Mouse (Mus musculus): ENCODE results near the gene Kpna6. TPM values are rescaled to one million over a fixed set of nuclear protein-coding genes. Genes with fewer than 3 reads are reported as not detected.

The Kpna6 gene
- polyA plus RNA-seq, 1 experiment, result 143 TPM

GRCm38 (mm10) chr4:129645204-129645603 is 27.4 kb downstream of the Kpna6 start:
- Histone ChIP-seq H3K27me3 (ENCODE audit: control insufficient read depth, insufficient read depth, low read length) (no peaks in the 10 kb centered on the region), H3K4me3 (ENCODE audit: control insufficient read depth, low read depth, low read length) (no peak overlapping the region), H3K36me3 (ENCODE audit: control insufficient read depth, insufficient read depth, low read length) (no peaks in the 10 kb centered on the region; the same call in 1 of the 2 replicates), H3K27ac (ENCODE audit: control insufficient read depth, insufficient read depth, low read depth, low read length) (no peak overlapping the region), H3K4me1 (ENCODE audit: control insufficient read depth, insufficient read depth, low read length) (peaks cover 3% of the 10 kb centered on the region)
- TF ChIP-seq POLR2A (IDR thresholded peaks at IDR 0.05; ENCODE audit: control insufficient read depth, low read depth, low read length), result no peak
- no peak for TF ChIP-seq CTCF (IDR thresholded peaks at IDR 0.05; ENCODE audit: control insufficient read depth, insufficient read depth, insufficient replicate concordance, low read depth, low read length)

- Histone ChIP-seq H3K4me1 (ENCODE audit: control insufficient read depth, insufficient read depth, low read length) (peaks cover 12% of the 10 kb centered on the region), H3K36me3 (ENCODE audit: control insufficient read depth, insufficient read depth, low read length) (peaks cover 5% of the 10 kb centered on the region), H3K4me3 (ENCODE audit: control insufficient read depth, low read depth, low read length) (peak overlapping the region; percentile 68), H3K27me3 (ENCODE audit: control insufficient read depth, insufficient read depth, low read length) (no peaks in the 10 kb centered on the region), H3K27ac (ENCODE audit: control insufficient read depth, insufficient read depth, low read depth, low read length) (no peak overlapping the region)
- TF ChIP-seq POLR2A (IDR thresholded peaks at IDR 0.05; ENCODE audit: control insufficient read depth, low read depth, low read length) (no peak), CTCF (IDR thresholded peaks at IDR 0.05; ENCODE audit: control insufficient read depth, insufficient read depth, insufficient replicate concordance, low read depth, low read length) (no peak)
Observed at GRCm38 (mm10) chr4:129641756-129642155, 30.8 kb downstream of the Kpna6 start.

DNA sequence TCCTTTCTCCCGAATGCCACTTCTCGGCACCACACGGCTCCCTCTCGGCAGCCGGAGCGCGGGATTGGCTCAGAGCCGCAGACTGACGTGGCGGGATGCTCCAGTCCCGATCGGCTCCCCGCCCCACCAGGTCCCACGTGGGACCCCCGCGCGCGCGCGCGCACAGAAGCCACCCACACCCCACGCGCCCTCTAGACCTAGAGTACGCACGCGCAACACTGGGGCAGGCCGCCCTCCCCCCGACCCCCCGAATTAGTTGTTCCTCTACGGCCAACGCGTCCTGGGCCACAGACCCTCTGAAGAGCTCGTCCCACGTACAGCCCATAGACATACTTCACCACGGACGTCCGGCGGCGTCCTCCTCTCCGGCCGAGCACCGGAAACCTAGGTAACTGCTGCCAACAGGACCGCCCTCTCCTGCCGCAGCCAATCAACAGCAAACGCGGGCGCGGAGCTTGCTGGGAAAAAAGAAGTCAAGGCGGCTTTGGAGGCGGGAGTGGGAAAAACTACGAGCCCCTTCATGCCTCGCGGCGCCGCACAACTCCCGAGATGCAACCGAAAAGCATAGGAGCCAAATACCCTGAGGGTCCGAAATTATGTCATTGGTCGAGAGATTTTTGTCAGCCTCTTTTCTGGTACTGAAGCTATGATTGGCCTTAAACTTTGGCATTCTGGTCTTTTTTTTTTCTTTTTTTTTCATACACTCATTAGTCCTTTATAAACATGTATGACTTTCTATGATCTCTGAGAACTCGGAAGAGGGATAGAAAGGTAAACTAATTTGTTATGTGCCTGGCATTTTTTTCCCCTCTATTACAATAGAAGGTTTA is 31.7 kb downstream of the Kpna6 start, which contains the start of gene Txlna:
Gene Txlna (minus strand): TSS at position 428 of the 830 bp plus-strand sequence.
- Histone ChIP-seq H3K27ac (ENCODE audit: control insufficient read depth, insufficient read depth, low read depth, low read length) (peak within 1 kb of the TSS; percentile 99), H3K36me3 (ENCODE audit: control insufficient read depth, insufficient read depth, low read length) (peaks cover 5% of the 10 kb centered on the region), H3K4me1 (ENCODE audit: control insufficient read depth, insufficient read depth, low read length) (peaks cover 12% of the 10 kb centered on the region), H3K4me3 (ENCODE audit: control insufficient read depth, low read depth, low read length) (peak within 1 kb of the TSS; percentile 99), H3K27me3 (ENCODE audit: control insufficient read depth, insufficient read depth, low read length) (no peaks in the 10 kb centered on the region)
- no peak for TF ChIP-seq CTCF (IDR thresholded peaks at IDR 0.05; ENCODE audit: control insufficient read depth, insufficient read depth, insufficient replicate concordance, low read depth, low read length)
- peak; percentile 89 for TF ChIP-seq POLR2A (IDR thresholded peaks at IDR 0.05; ENCODE audit: control insufficient read depth, low read depth, low read length)

GRCm38 (mm10) chr4:129640101-129640637 is 32.4 kb downstream of the Kpna6 start:
- Histone ChIP-seq H3K4me3 (ENCODE audit: control insufficient read depth, low read depth, low read length) (peak overlapping the region; percentile 99), H3K4me1 (ENCODE audit: control insufficient read depth, insufficient read depth, low read length) (peaks cover 12% of the 10 kb centered on the region), H3K36me3 (ENCODE audit: control insufficient read depth, insufficient read depth, low read length) (peaks cover 6% of the 10 kb centered on the region), H3K27me3 (ENCODE audit: control insufficient read depth, insufficient read depth, low read length) (no peaks in the 10 kb centered on the region), H3K27ac (ENCODE audit: control insufficient read depth, insufficient read depth, low read depth, low read length) (peak overlapping the region; percentile 82)
- no peak for TF ChIP-seq CTCF (IDR thresholded peaks at IDR 0.05; ENCODE audit: control insufficient read depth, insufficient read depth, insufficient replicate concordance, low read depth, low read length)
- no peak for TF ChIP-seq POLR2A (IDR thresholded peaks at IDR 0.05; ENCODE audit: control insufficient read depth, low read depth, low read length)

- 0 out of 2 replicates have a peak overlapping the region, but pooled peaks have one; percentile 3 for H3K27ac ChIP-seq (ENCODE audit: control insufficient read depth, insufficient read depth, low read depth, low read length)
- TF ChIP-seq CTCF (IDR thresholded peaks at IDR 0.05; ENCODE audit: control insufficient read depth, insufficient read depth, insufficient replicate concordance, low read depth, low read length) (no peak), POLR2A (IDR thresholded peaks at IDR 0.05; ENCODE audit: control insufficient read depth, low read depth, low read length) (no peak)
- H3K36me3 ChIP-seq (ENCODE audit: control insufficient read depth, insufficient read depth, low read length), result peaks cover 6% of the 10 kb centered on the region
- H3K4me1 ChIP-seq (ENCODE audit: control insufficient read depth, insufficient read depth, low read length), result peaks cover 12% of the 10 kb centered on the region
- H3K27me3 ChIP-seq (ENCODE audit: control insufficient read depth, insufficient read depth, low read length), result no peaks in the 10 kb centered on the region
- H3K4me3 ChIP-seq (ENCODE audit: control insufficient read depth, low read depth, low read length), result peak overlapping the region; percentile 4
Observed at GRCm38 (mm10) chr4:129639221-129639620, 33.3 kb downstream of the Kpna6 start.

- TF ChIP-seq CTCF (IDR thresholded peaks at IDR 0.05; ENCODE audit: control insufficient read depth, insufficient read depth, insufficient replicate concordance, low read depth, low read length) (no peak), POLR2A (IDR thresholded peaks at IDR 0.05; ENCODE audit: control insufficient read depth, low read depth, low read length) (no peak)
- Histone ChIP-seq H3K4me3 (ENCODE audit: control insufficient read depth, low read depth, low read length) (no peak overlapping the region), H3K27me3 (ENCODE audit: control insufficient read depth, insufficient read depth, low read length) (no peaks in the 10 kb centered on the region)
Observed at GRCm38 (mm10) chr4:129633852-129634251, 38.7 kb downstream of the Kpna6 start.

GRCm38 (mm10) chr4:129631867-129632266 is 40.7 kb downstream of the Kpna6 start:
- H3K4me3 ChIP-seq (ENCODE audit: control insufficient read depth, low read depth, low read length), result no peak overlapping the region
- H3K4me1 ChIP-seq (ENCODE audit: control insufficient read depth, insufficient read depth, low read length), result no peaks in the 10 kb centered on the region
- peaks cover 8% of the 10 kb centered on the region for H3K36me3 ChIP-seq (ENCODE audit: control insufficient read depth, insufficient read depth, low read length)
- no peak overlapping the region for H3K27ac ChIP-seq (ENCODE audit: control insufficient read depth, insufficient read depth, low read depth, low read length)
- TF ChIP-seq POLR2A (IDR thresholded peaks at IDR 0.05; ENCODE audit: control insufficient read depth, low read depth, low read length), result no peak
- no peak for TF ChIP-seq CTCF (IDR thresholded peaks at IDR 0.05; ENCODE audit: control insufficient read depth, insufficient read depth, insufficient replicate concordance, low read depth, low read length)
- no peaks in the 10 kb centered on the region for H3K27me3 ChIP-seq (ENCODE audit: control insufficient read depth, insufficient read depth, low read length)

More at GRCm38 (mm10) chr4:129633852-129634251, 38.7 kb downstream of the Kpna6 start:
- Histone ChIP-seq H3K36me3 (ENCODE audit: control insufficient read depth, insufficient read depth, low read length) (peaks cover 8% of the 10 kb centered on the region), H3K27ac (ENCODE audit: control insufficient read depth, insufficient read depth, low read depth, low read length) (no peak overlapping the region), H3K4me1 (ENCODE audit: control insufficient read depth, insufficient read depth, low read length) (no peaks in the 10 kb centered on the region)

Data from testis, adult 2 months (tissue).